Mouse (Mus musculus): ENCODE data around the gene Gm1673. TPM values are rescaled to one million over a fixed set of nuclear protein-coding genes. Genes with fewer than 3 reads are reported as not detected.

Gm1673 gene
- total RNA-seq, 2 experiments from 2014 or later = 77.4 to 86.2 TPM

- intact Hi-C loops (cut with DNase I) = loop anchor here (1.0 to 5.0 kb wide), 3 partner anchors 63 to 289 kb away; partner anchors contain the start of genes Cfap99, Mxd4 and Zfyve28
- no peak for TF ChIP-seq CTCF (IDR thresholded peaks at IDR 0.05)
- DNase-seq (ENCODE audit: extremely low spot score in 1 of 2, low spot score in 2 of 2) = no peak
- Histone ChIP-seq H3K27ac (peak overlapping the region; percentile 96), H3K4me3 (peak overlapping the region; percentile 92)
Measured at GRCm38 (mm10) chr5:33997829-33998504, 14.7 kb downstream of the Gm1673 start.

DNA sequence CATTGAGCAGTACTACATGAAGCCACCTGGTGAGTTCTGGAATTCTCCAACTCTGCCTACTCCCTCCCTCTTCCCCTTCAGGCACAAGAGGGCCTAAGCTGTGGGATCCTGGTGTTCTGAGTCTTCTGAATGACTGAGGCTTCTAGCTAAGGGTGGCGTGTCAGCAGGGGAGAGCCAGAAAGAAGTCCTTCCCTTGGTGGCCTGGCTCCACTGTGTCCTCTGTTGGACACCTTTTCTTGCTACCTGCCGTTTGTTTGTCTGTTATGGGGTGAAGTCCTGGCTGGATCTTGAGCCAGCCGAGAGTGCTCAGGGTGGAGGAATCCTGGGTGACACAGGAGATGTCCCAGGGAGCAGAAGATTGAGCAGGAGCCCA is 15.3 kb downstream of the Gm1673 start:
- TF ChIP-seq CTCF (IDR thresholded peaks at IDR 0.05) = no peak
- intact Hi-C loops (cut with DNase I) = loop anchor here (5.0 kb wide), 2 partner anchors 189 to 289 kb away; partner anchors contain the start of genes Cfap99, Mxd4 and Zfyve28

DNA sequence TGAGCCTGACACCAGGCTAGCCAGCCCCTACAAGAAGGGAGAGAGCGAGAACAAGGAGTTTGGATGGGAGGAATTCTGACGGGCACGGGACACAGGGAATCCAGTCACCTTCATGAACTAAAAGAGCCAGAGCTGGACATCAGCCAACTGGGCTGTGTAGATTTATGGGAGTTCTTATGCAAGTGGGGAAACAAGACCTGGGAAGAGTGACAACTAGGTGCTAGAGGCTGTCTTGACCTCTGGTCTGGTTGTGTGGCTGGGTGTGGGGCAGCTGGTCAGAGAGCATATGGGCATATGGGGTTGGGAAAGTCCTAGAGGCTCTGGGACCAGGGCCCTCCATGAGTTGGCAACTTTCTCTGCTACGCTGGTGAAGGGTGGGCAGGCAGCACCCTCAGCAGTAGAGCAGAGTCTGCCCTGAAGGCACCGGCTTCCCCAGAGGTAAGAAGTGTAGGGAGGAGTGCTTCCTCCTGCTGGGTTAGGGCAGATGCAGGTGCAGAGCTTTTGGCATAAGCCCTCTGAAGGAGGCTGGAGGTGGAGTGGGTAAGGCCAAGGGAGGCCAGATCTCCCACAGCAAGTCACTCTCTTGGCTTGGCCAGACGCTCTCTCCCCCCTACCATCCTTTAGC is 16.3 kb downstream of the Gm1673 start:
- H3K27ac ChIP-seq = no peak overlapping the region
- TF ChIP-seq CTCF (IDR thresholded peaks at IDR 0.05) = no peak
- no peak for DNase-seq (ENCODE audit: extremely low spot score in 1 of 2, low spot score in 2 of 2)
- intact Hi-C loops (cut with DNase I) = loop anchor here (5.0 kb wide), 2 partner anchors 188 to 288 kb away; partner anchors contain the start of genes Cfap99, Mxd4 and Zfyve28
- H3K4me3 ChIP-seq = peak overlapping the region; percentile 92; the same call in 1 of the 2 replicates

More for the DNA sequence above, 15.3 kb downstream of the Gm1673 start:
- Histone ChIP-seq H3K4me3 (peak overlapping the region; percentile 92), H3K27ac (no peak overlapping the region)
- no peak for DNase-seq (ENCODE audit: extremely low spot score in 1 of 2, low spot score in 2 of 2)

DNA sequence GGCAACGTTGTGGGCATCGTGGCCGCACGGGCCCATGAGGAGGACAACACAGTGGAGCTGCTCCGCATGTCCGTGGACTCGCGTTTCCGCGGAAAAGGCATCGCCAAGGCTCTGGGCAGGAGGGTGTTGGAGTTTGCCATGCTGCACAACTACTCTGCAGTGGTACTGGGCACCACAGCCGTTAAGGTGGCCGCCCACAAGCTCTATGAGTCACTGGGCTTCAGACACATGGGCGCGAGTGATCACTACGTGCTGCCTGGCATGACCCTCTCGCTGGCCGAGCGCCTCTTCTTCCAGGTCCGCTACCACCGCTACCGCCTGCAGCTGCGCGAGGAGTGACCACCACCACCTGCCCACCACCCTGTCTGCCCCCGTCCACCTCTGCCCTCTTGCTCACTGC is 17.6 kb downstream of the Gm1673 start:
- intact Hi-C loops (cut with DNase I) = no loop called here
- Histone ChIP-seq H3K27ac (no peak overlapping the region), H3K4me3 (no peak overlapping the region)
- no peak for TF ChIP-seq CTCF (IDR thresholded peaks at IDR 0.05)
- peak in 1 of 2 experiments; percentile 43 for DNase-seq (ENCODE audit: extremely low spot score in 1 of 2, low spot score in 2 of 2)

DNA sequence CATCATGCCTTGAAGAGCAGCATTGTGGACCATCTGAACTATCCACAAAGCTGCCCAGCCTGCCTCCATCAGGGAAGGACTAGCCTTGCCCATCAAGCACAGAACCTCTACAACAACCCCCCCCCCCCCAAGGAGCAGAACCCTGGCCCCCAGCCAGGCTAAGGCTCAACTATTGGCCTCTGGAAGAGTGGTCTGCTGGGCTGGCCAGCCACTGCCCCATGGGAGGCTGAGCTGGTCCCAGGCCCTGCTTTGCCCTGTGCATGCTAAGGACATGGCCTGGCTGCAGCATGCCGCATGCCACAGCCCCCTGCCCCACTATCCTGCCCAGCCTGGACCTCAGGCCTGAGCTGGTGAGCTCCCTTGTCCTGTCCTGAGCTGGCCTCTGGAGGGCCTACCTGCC is 18.2 kb downstream of the Gm1673 start:
- TF ChIP-seq CTCF (IDR thresholded peaks at IDR 0.05) = no peak
- no peak overlapping the region for H3K27ac ChIP-seq
- H3K4me3 ChIP-seq = no peak overlapping the region
- intact Hi-C loops (cut with DNase I) = no loop called here
- DNase-seq (ENCODE audit: extremely low spot score in 1 of 2, low spot score in 2 of 2) = no peak

GRCm38 (mm10) chr5:34002636-34003035 is 19.4 kb downstream of the Gm1673 start:
- no peak overlapping the region for H3K27ac ChIP-seq
- DNase-seq (ENCODE audit: extremely low spot score in 1 of 2, low spot score in 2 of 2) = no peak
- intact Hi-C loops (cut with DNase I) = no loop called here
- H3K4me3 ChIP-seq = no peak overlapping the region
- TF ChIP-seq CTCF (IDR thresholded peaks at IDR 0.05) = no peak

- TF ChIP-seq CTCF (IDR thresholded peaks at IDR 0.05) = no peak
- intact Hi-C loops (cut with DNase I) = no loop called here
- no peak overlapping the region for H3K4me3 ChIP-seq
- no peak overlapping the region for H3K27ac ChIP-seq
- DNase-seq (ENCODE audit: extremely low spot score in 1 of 2, low spot score in 2 of 2) = no peak
Measured at GRCm38 (mm10) chr5:34004618-34005017, 21.4 kb downstream of the Gm1673 start.

DNA sequence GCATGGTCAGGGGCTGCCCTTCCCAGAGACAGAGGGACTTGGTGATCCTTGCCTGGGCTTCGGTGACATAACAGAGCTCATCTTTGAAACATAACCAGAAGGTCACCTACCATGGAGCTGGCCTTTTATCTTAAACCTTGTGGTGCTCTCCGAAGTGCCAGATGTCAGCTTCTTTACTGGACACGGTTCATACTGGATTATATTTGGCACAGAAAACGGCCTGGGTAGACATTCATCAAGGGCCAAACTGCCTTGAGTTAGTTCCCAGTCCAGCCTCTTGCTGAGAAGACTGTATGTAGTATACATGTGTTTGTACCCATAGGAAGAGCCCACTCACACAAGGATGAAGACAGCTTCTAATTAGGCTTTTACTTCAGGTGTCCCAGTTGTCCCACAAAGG is 23.6 kb downstream of the Gm1673 start:
- intact Hi-C loops (cut with DNase I) = no loop called here
- no peak overlapping the region for H3K27ac ChIP-seq
- H3K4me3 ChIP-seq = no peak overlapping the region
- DNase-seq (ENCODE audit: extremely low spot score in 1 of 2, low spot score in 2 of 2) = no peak
- no peak for TF ChIP-seq CTCF (IDR thresholded peaks at IDR 0.05)

- DNase-seq (ENCODE audit: extremely low spot score in 1 of 2, low spot score in 2 of 2) = no peak
- Histone ChIP-seq H3K27ac (no peak overlapping the region), H3K4me3 (no peak overlapping the region)
- intact Hi-C loops (cut with DNase I) = no loop called here
- no peak for TF ChIP-seq CTCF (IDR thresholded peaks at IDR 0.05)
Measured at GRCm38 (mm10) chr5:34007392-34007941, 24.2 kb downstream of the Gm1673 start.

DNA sequence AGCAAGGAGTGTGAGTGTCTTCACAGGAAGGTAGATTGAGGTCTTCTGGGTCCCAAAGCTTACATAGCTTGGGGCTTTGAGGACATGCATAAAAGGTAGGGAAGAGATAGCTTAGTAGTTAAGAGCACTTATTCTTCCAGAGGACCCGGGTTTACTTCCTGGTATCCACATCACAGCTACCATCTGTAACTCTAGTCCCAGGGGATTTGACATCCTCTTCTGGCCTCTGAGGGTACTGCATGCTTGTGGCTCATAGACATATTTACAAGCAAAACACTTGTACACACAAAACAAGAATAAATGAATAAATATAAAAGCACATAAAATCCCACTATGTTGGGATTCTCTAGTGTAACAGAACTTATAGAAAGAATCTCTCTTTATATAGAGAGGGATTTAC is 31.4 kb downstream of the Gm1673 start:
- peak; percentile 31 for TF ChIP-seq CTCF (IDR thresholded peaks at IDR 0.05)
- no peak overlapping the region for H3K27ac ChIP-seq
- DNase-seq (ENCODE audit: extremely low spot score in 1 of 2, low spot score in 2 of 2) = no peak
- intact Hi-C loops (cut with DNase I) = no loop called here
- no peak overlapping the region for H3K4me3 ChIP-seq

DNA sequence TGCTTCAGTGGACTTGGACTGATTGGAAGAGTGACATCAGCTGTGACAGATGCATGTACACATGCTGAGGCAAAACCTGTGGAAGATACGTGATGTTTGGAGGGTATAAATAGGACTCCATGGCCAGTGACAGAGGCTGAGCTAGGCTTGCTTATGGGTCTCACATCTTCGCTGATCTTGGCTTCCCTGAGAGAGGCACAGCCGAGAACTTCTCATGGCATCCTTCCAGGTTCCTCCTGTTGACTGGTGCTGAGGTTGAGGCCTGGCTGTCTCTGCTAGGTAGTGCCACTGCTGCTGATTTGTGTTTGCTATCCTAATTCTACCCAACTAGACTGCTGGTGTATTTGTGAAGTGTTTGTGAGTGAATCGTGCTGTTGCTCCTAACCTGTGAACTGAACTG is 35.7 kb downstream of the Gm1673 start:
- H3K27ac ChIP-seq = no peak overlapping the region
- intact Hi-C loops (cut with DNase I) = no loop called here
- DNase-seq (ENCODE audit: extremely low spot score in 1 of 2, low spot score in 2 of 2) = no peak
- TF ChIP-seq CTCF (IDR thresholded peaks at IDR 0.05) = no peak
- no peak overlapping the region for H3K4me3 ChIP-seq

DNA sequence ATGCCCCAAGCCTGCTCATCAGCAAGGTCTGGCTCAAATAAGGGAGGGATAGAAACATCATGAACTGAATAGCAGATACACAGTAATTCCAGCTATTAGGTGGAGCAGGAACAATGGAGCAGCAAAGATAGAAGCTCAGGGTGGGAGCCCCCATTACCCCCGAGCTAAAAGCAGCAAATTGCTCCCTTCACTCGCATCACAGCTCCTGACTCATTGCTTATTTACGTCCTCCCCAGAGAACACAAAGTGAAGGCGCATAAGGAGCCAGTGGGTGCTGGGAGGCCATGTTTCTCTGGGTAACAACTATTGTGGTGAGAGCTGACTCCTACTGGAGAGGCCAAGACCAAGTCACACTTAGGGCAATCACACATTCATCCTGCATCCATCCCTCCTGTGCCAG is 46.9 kb downstream of the Gm1673 start:
- H3K4me3 ChIP-seq = no peak overlapping the region
- DNase-seq (ENCODE audit: extremely low spot score in 1 of 2, low spot score in 2 of 2) = no peak
- intact Hi-C loops (cut with DNase I) = no loop called here
- H3K27ac ChIP-seq = no peak overlapping the region
- TF ChIP-seq CTCF (IDR thresholded peaks at IDR 0.05) = no peak

Measured in left cerebral cortex, adult 2 months (tissue).